Mouse (Mus musculus) ES-E14 (cell line): Measurements from ENCODE around the gene Col13a1.

Source experiments
- CHD2 ChIP-seq: IDR thresholded peaks from 2 replicates; pipeline ENCODE4 v1.6.1; 2014; ENCODE audit warnings: mild to moderate bottlenecking, low read depth, low read length, inconsistent platforms
- HCFC1 ChIP-seq: IDR thresholded peaks from 2 replicates; pipeline ENCODE4 v1.6.1; 2012; ENCODE audit warnings: low read length, inconsistent platforms, borderline replicate concordance; ENCODE audit not compliant: insufficient read depth

DNA sequence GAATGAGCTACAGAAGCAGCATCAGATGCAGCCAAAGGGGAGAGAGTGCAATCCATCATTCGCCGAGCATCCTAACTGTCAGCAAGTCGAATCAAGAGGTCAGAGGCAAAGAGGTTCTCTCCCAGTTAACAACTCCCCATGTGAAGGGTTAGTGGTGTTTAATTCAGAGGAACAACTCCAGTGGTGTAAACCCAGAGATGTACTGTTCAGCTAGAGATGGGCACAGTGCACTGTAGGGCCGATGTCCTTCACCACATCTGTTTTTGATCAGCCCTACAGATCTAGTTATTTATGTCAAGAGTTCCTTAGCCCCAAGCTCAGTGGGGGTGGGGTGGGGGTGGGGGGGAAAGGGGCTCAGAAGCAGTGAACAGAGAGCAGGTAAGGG lies 155.2 kb downstream of the Col13a1 start:
- no peak for TF ChIP-seq CHD2
- no peak for TF ChIP-seq HCFC1
